Mouse (Mus musculus): ENCODE results near the gene Tns1. TPM values are rescaled to one million over a fixed set of nuclear protein-coding genes. Genes with fewer than 3 reads are reported as not detected.
A peak's percentile ranks its signal among the peaks of the same experiment; 100 is the strongest.

Tns1 gene
- total and polyA plus RNA-seq, 3 experiments: 365 to 748 (median 629) TPM

DNA sequence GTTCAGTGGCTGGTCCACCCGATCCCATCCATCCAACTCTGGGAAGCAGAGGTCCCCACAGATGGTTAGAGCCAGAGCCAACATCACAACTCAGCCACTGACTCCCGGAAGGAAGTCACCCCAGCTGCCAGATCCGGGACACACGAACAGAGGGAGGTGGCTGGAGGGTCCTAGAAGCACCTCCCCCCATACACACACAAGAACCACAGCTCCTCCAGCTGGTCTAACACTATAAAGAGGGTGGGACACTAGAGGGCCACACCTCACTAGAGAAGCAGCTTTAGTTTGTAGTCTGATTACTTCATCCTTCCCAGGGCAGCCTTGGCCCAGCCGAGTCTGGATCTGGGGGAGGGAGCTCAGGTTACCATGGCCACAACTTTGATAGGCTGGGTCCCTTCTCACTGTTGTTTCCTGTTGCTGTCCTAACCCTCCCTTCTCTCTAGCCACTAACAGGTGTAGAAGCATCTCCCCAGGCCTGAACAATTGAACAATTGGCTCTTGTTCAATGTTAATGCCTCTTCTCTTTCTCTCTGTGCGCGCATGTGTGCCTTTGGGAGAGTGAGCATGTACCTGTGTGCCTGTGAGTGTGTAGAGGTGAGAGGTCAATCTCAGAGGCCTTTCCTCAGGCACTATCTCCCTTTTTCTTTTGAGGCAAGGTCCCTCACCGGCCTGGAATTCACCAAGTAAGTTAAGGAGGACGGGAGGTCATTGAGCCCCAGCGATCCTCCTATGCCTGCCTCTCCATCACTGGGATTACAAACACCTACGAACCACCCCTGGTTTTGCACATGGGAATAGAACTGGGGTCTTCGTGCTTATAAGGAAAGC lies 157.6 kb downstream of the Tns1 start:
- Histone ChIP-seq H3K9ac (ENCODE audit: low read depth, low read length) (no peak overlapping the region), H3K4me3 (no peak overlapping the region), H3K27me3 (ENCODE audit: control insufficient read depth, insufficient read depth, low read length) (no peaks in the 10 kb centered on the region), H3K36me3 (ENCODE audit: control insufficient read depth, insufficient read depth, low read length) (peaks cover 43% of the 10 kb centered on the region), H3K27ac (peak overlapping the region; percentile 67), H3K4me1 (ENCODE audit: control insufficient read depth, insufficient read depth, low read length) (peaks cover 62% of the 10 kb centered on the region), H3K79me2 (replicated peaks; ENCODE audit: control insufficient read depth, insufficient read depth, low read length) (no peaks in the 10 kb centered on the region)
- intact Hi-C loops (cut with DNase I): loop anchor here (2.0 to 5.0 kb wide), 3 partner anchors 14 to 64 kb away; no protein-coding TSS in a partner anchor
- DNase-seq: peak; percentile 77 to 85
- 37% methylated on average over 12 of the region's 12 CpGs for WGBS
- TF ChIP-seq EP300 (IDR thresholded peaks at IDR 0.05; ENCODE audit: insufficient read depth, low read depth, low read length): peak; percentile 91
- TF ChIP-seq POLR2A (IDR thresholded peaks at IDR 0.05; ENCODE audit: insufficient read depth, low read depth, low read length): 0 out of 2 replicates have a peak, but pooled peaks have one; percentile 29
- peak; percentile 53 for TF ChIP-seq CTCF (IDR thresholded peaks at IDR 0.05)

DNA sequence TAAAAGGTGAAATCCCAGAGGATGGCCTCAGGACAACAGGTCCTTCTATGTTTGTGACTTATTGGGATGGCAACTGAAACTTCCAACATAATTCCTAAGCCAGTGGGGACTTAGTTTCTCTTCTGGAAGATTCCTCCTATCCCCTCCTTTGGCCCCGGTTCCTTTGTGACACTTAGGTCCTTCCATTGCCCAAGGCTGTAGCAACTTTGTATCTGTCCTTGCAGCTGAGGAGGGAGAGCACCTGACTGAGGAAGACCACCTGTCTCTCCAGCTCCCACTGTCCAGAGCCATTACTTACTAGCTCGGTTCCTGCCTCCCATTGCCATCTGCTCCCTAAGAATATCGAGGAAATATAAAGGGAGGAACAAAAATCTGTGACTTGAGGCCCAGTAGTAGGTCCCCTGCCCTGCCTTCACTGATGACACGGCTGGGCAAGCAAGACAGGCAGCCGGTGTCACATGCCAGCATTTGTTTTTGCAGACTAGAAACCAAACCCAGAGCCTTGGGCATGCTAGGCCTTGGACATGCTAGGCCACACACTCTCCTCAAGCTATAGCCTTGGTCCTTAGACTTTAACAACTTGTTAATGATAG lies 160.0 kb downstream of the Tns1 start:
- Histone ChIP-seq H3K4me1 (ENCODE audit: control insufficient read depth, insufficient read depth, low read length) (peaks cover 60% of the 10 kb centered on the region), H3K79me2 (replicated peaks; ENCODE audit: control insufficient read depth, insufficient read depth, low read length) (no peaks in the 10 kb centered on the region), H3K4me3 (no peak overlapping the region), H3K36me3 (ENCODE audit: control insufficient read depth, insufficient read depth, low read length) (peaks cover 52% of the 10 kb centered on the region), H3K9ac (ENCODE audit: low read depth, low read length) (peak overlapping the region; percentile 15), H3K27me3 (ENCODE audit: control insufficient read depth, insufficient read depth, low read length) (no peaks in the 10 kb centered on the region), H3K27ac (peak overlapping the region; percentile 93)
- DNase-seq: no peak
- intact Hi-C loops (cut with DNase I): no loop called here
- TF ChIP-seq CTCF (IDR thresholded peaks at IDR 0.05) (no peak), POLR2A (IDR thresholded peaks at IDR 0.05; ENCODE audit: insufficient read depth, low read depth, low read length) (no peak), EP300 (IDR thresholded peaks at IDR 0.05; ENCODE audit: insufficient read depth, low read depth, low read length) (0 out of 2 replicates have a peak, but pooled peaks have one; percentile 4)
- 44% methylated on average over 5 of the region's 5 CpGs for WGBS

DNA sequence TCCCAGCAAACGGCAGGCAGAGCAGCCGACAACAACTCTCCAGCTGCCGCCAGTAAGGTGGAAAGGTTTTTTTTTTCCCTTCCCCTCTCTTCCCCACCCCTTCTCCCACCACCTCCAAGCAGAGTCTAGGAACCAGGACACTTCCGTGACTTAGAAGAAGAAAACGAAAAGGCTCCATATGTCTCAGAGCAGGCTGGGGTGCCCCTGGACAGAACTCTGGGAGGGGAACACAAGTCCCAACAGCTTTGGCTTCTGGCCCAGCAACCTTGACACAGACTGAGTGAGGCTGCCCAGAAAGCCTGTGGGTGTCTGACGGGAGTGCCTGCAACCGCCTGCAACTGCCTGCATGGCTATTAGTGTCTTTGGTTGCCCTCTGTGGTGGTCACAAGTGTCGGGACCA lies 160.6 kb downstream of the Tns1 start:
- intact Hi-C loops (cut with DNase I): no loop called here
- Histone ChIP-seq H3K27me3 (ENCODE audit: control insufficient read depth, insufficient read depth, low read length) (no peaks in the 10 kb centered on the region), H3K79me2 (replicated peaks; ENCODE audit: control insufficient read depth, insufficient read depth, low read length) (no peaks in the 10 kb centered on the region), H3K4me3 (no peak overlapping the region), H3K9ac (ENCODE audit: low read depth, low read length) (peak overlapping the region; percentile 15), H3K36me3 (ENCODE audit: control insufficient read depth, insufficient read depth, low read length) (peaks cover 50% of the 10 kb centered on the region), H3K27ac (peak overlapping the region; percentile 93), H3K4me1 (ENCODE audit: control insufficient read depth, insufficient read depth, low read length) (peaks cover 61% of the 10 kb centered on the region)
- WGBS: 8% methylated on average over 8 of the region's 8 CpGs
- peak; percentile 78 to 85 for DNase-seq
- TF ChIP-seq EP300 (IDR thresholded peaks at IDR 0.05; ENCODE audit: insufficient read depth, low read depth, low read length) (0 out of 2 replicates have a peak, but pooled peaks have one; percentile 5), CTCF (IDR thresholded peaks at IDR 0.05) (no peak)

DNA sequence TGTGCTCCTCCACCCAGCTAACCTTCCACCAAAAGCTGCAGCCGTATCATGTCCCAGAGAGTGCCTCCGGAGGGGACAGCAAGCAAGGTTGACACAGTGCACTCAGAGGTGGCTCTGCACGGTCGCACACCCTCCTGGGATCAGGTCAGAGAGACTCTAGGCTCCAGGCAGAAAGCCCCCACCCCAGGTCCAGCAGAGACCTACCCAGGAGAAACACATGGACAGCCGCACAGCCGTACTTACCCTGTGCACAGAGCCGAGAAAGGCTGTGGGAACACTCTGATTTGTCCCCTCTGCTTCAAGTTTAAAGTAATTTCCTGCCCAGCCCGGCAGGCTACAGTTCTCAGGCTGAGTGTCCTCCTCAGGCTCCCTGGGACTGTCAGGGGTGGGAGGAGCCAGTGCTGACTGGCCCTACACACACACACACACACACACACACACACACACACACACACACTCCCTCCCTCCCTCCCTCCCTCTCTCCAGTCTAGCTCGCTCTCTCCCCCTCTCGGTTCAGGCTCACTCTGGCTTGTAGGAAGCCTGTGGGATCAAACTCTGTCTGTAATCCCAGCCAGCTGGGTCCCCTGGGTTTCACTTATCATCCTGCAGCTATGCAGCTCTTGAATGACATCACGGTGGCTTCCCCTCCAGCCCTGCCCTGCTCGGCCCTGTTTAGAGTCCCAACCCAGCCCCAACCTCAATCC lies 161.4 kb downstream of the Tns1 start:
- WGBS: 3% methylated on average over 11 of the region's 12 CpGs
- Histone ChIP-seq H3K27ac (peak overlapping the region; percentile 97), H3K79me2 (replicated peaks; ENCODE audit: control insufficient read depth, insufficient read depth, low read length) (no peaks in the 10 kb centered on the region), H3K27me3 (ENCODE audit: control insufficient read depth, insufficient read depth, low read length) (no peaks in the 10 kb centered on the region), H3K9ac (ENCODE audit: low read depth, low read length) (peak overlapping the region; percentile 81), H3K36me3 (ENCODE audit: control insufficient read depth, insufficient read depth, low read length) (peaks cover 50% of the 10 kb centered on the region), H3K4me3 (peak overlapping the region; percentile 50), H3K4me1 (ENCODE audit: control insufficient read depth, insufficient read depth, low read length) (peaks cover 60% of the 10 kb centered on the region)
- intact Hi-C loops (cut with DNase I): no loop called here
- TF ChIP-seq EP300 (IDR thresholded peaks at IDR 0.05; ENCODE audit: insufficient read depth, low read depth, low read length) (peak; percentile 93), CTCF (IDR thresholded peaks at IDR 0.05) (peak; percentile 52), POLR2A (IDR thresholded peaks at IDR 0.05; ENCODE audit: insufficient read depth, low read depth, low read length) (peak; percentile 82)
- peak; percentile 86 to 92 for DNase-seq

DNA sequence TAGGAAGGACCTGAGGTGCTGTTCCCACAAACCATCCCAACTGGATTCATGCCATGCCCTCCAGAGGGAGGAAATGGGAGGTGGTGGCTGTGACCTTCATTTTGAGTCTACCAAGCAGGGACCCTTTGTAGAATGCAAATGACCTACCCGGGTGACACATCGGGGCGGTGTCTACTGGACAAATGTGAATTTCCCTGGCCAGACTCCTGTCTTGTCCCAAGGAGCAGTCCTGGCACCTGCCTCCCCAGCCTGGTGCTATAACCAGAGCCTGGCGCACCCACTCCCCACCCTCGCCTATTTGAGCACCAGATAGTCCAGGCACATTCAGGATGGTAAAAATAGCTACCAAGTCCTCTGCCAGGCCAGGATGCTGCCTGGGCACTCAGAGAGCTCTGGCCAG lies 162.2 kb downstream of the Tns1 start:
- H3K4me1 ChIP-seq (ENCODE audit: control insufficient read depth, insufficient read depth, low read length): peaks cover 61% of the 10 kb centered on the region
- intact Hi-C loops (cut with DNase I): no loop called here
- H3K4me3 ChIP-seq: peak overlapping the region; percentile 50
- H3K9ac ChIP-seq (ENCODE audit: low read depth, low read length): peak overlapping the region; percentile 81
- no peaks in the 10 kb centered on the region for H3K27me3 ChIP-seq (ENCODE audit: control insufficient read depth, insufficient read depth, low read length)
- TF ChIP-seq CTCF (IDR thresholded peaks at IDR 0.05) (no peak), EP300 (IDR thresholded peaks at IDR 0.05; ENCODE audit: insufficient read depth, low read depth, low read length) (peak; percentile 42; the same call in 1 of the 2 replicates), POLR2A (IDR thresholded peaks at IDR 0.05; ENCODE audit: insufficient read depth, low read depth, low read length) (no peak)
- peak; percentile 68 to 83 for DNase-seq
- 13% methylated on average over 5 of the region's 5 CpGs for WGBS
- H3K27ac ChIP-seq: peak overlapping the region; percentile 97
- H3K79me2 ChIP-seq (replicated peaks; ENCODE audit: control insufficient read depth, insufficient read depth, low read length): no peaks in the 10 kb centered on the region
- peaks cover 49% of the 10 kb centered on the region for H3K36me3 ChIP-seq (ENCODE audit: control insufficient read depth, insufficient read depth, low read length)

All from heart, adult 2 months (tissue).